Mouse (Mus musculus) lung, postnatal 0 days (tissue): Measurements from ENCODE around the gene Sdk1.

Source experiments
- CTCF ChIP-seq: IDR thresholded peaks from 2 replicates; pipeline ENCODE4 v1.5.1; 2016; ENCODE audit warnings: antibody characterized with exemption, mild to moderate bottlenecking
- EP300 ChIP-seq: IDR thresholded peaks from 2 replicates; pipeline ENCODE4 v1.6.1; 2016; ENCODE audit warnings: antibody characterized with exemption, mild to moderate bottlenecking, control low read depth

GRCm38 (mm10) chr5:141388451-141388850, 147.2 kb downstream of the Sdk1 start:
- TF ChIP-seq CTCF: no peak
- no peak for TF ChIP-seq EP300
